Mouse (Mus musculus) brain, embryonic 14.5 days (tissue): ENCODE results near the gene Sirt6. TPM values are rescaled to one million over a fixed set of nuclear protein-coding genes. Genes with fewer than 3 reads are reported as not detected.
"Not testable (repeated sequence)": the region's sequence is repeated elsewhere in the genome, so short reads cannot be mapped to it uniquely, and the experiment has no call there.

Experiments
- DNase-seq: peaks from one replicate; pipeline ENCODE4 v3.0.0-alpha.2; 2011; ENCODE audit warnings: low read depth
- CTCF ChIP-seq: fragments of 200-500 bp; IDR thresholded peaks from 2 replicates; pipeline ENCODE4 v1.5.1; 2012; ENCODE audit warnings: inconsistent platforms, mild to moderate bottlenecking, moderate library complexity, borderline replicate concordance; ENCODE audit not compliant: insufficient read depth, insufficient read length; ENCODE audit errors: extremely low read depth
- POLR2A ChIP-seq: fragments of 200-500 bp; IDR thresholded peaks from 2 replicates; pipeline ENCODE4 v1.6.1; 2012; ENCODE audit warnings: mild to moderate bottlenecking, inconsistent platforms, borderline replicate concordance; ENCODE audit not compliant: poor library complexity, insufficient read depth, insufficient read length, severe bottlenecking; ENCODE audit errors: extremely low read depth
- polyA plus RNA-seq: library from polyadenylated mRNA; depleted of rRNA; stranded (reverse); fragments of >200 nt; gene quantifications from 2 replicates; pipeline ENCODE4 v1.2.3, GENCODE M21; 2012

Sirt6 gene
- polyA plus RNA-seq, 1 experiment: 75.9 TPM

GRCm38 (mm10) chr10:81641978-81642647 lies 14.5 kb upstream of the Sirt6 start:
- TF ChIP-seq POLR2A (no peak), CTCF (no peak)
- no peak for DNase-seq

- TF ChIP-seq CTCF (no peak), POLR2A (no peak)
- DNase-seq: no peak
Measured at GRCm38 (mm10) chr10:81641566-81641965, 14.0 kb upstream of the Sirt6 start.

GRCm38 (mm10) chr10:81640825-81641224 lies 13.2 kb upstream of the Sirt6 start:
- not testable (repeated sequence) for DNase-seq

GRCm38 (mm10) chr10:81638101-81638500 lies 10.5 kb upstream of the Sirt6 start:
- TF ChIP-seq POLR2A: no peak
- no peak for TF ChIP-seq CTCF

GRCm38 (mm10) chr10:81636338-81636737 lies 8.7 kb upstream of the Sirt6 start:
- no peak for DNase-seq
- TF ChIP-seq POLR2A: no peak
- TF ChIP-seq CTCF: no peak

More at GRCm38 (mm10) chr10:81638101-81638500, 10.5 kb upstream of the Sirt6 start:
- no peak for DNase-seq

- TF ChIP-seq CTCF: no peak
- no peak for TF ChIP-seq POLR2A
- peak; percentile 91 for DNase-seq
Measured at GRCm38 (mm10) chr10:81633253-81634099, 5.9 kb upstream of the Sirt6 start.

- no peak for TF ChIP-seq CTCF
- no peak for TF ChIP-seq POLR2A
- no peak for DNase-seq
Measured at GRCm38 (mm10) chr10:81628390-81628789, 793 bp upstream of the Sirt6 start, which contains the start of gene Ankrd24. TSS of gene Ankrd24 (plus strand) at chr10:81628540.

- no peak for DNase-seq
- TF ChIP-seq POLR2A: no peak
- no peak for TF ChIP-seq CTCF
Measured at GRCm38 (mm10) chr10:81627836-81628220, 231 bp upstream of the Sirt6 start.

- no peak for TF ChIP-seq CTCF
- TF ChIP-seq POLR2A: no peak
- DNase-seq: no peak
Measured at GRCm38 (mm10) chr10:81626101-81626993, 1.2 kb downstream of the Sirt6 start.

GRCm38 (mm10) chr10:81623441-81623840 lies 4.2 kb downstream of the Sirt6 start:
- no peak for TF ChIP-seq POLR2A
- no peak for TF ChIP-seq CTCF
- DNase-seq: no peak

- no peak for TF ChIP-seq POLR2A
- no peak for TF ChIP-seq CTCF
- DNase-seq: no peak
Measured at GRCm38 (mm10) chr10:81620786-81621185, 6.8 kb downstream of the Sirt6 start.
